Mouse (Mus musculus) embryonic facial prominence, embryonic 10.5 days (tissue): ENCODE data around the gene Hipk3. TPM values are rescaled to one million over a fixed set of nuclear protein-coding genes. Genes with fewer than 3 reads are reported as not detected.

ENCODE experiments used
- DNase-seq: peaks from one replicate; pipeline ENCODE4 v3.0.0-alpha.2; 2017; ENCODE audit warnings: low spot score
- H3K27ac ChIP-seq: fragments of 300-500 bp; sonication (generic); replicated peaks from 2 replicates; pipeline ENCODE4 v1.5.1; 2016; ENCODE audit warnings: mild to moderate bottlenecking
- H3K27me3 ChIP-seq: fragments of 300-500 bp; sonication (generic); replicated peaks from 2 replicates; pipeline ENCODE4 v1.6.1; 2016; ENCODE audit warnings: low read depth, mild to moderate bottlenecking; ENCODE audit not compliant: poor library complexity, severe bottlenecking
- H3K36me3 ChIP-seq: fragments of 300-500 bp; sonication (generic); replicated peaks from 2 replicates; pipeline ENCODE4 v1.6.1; 2016; ENCODE audit warnings: mild to moderate bottlenecking, moderate library complexity
- H3K4me1 ChIP-seq: fragments of 300-500 bp; sonication (generic); 2 replicates; pipeline ENCODE4 v1.6.1; 2016
- H3K4me3 ChIP-seq: fragments of 300-500 bp; sonication (generic); 2 replicates; pipeline ENCODE4 v1.5.1; 2016; ENCODE audit warnings: mild to moderate bottlenecking, moderate library complexity
- H3K9me3 ChIP-seq: fragments of 300-500 bp; sonication (generic); 2 replicates; pipeline ENCODE4 v1.6.1; 2016; ENCODE audit warnings: mild to moderate bottlenecking
- WGBS: fragments of 180-500 bp; shearing (Covaris S2); methylation state at CpG from one replicate; pipeline ENCODE4 v1.1.7; 2016; 5-methylcytosine and 5-hydroxymethylcytosine counted together
- polyA plus RNA-seq: library from polyadenylated mRNA; unstranded; fragments of >200 nt; fragmentation: Nextera tagmentation; extraction: Ambion mirVana; gene quantifications from 2 replicates; pipeline ENCODE4 v1.2.1, GENCODE M21; 2016

Gene Hipk3
- polyA plus RNA-seq, 1 experiment from 2014 or later, result 10.6 TPM

- H3K4me1 ChIP-seq, result no peaks in the 10 kb centered on the region
- H3K36me3 ChIP-seq, result peaks cover 58% of the 10 kb centered on the region
- DNase-seq, result no peak
- H3K27me3 ChIP-seq, result no peaks in the 10 kb centered on the region
- H3K27ac ChIP-seq, result no peak overlapping the region
- no peaks in the 10 kb centered on the region for H3K9me3 ChIP-seq
- 93% methylated on average over 6 of the region's 6 CpGs for WGBS
- H3K4me3 ChIP-seq, result no peak overlapping the region
These were observed 63.2 kb downstream of the Hipk3 start for GRCm38 (mm10) chr2:104431067-104431466.

DNA sequence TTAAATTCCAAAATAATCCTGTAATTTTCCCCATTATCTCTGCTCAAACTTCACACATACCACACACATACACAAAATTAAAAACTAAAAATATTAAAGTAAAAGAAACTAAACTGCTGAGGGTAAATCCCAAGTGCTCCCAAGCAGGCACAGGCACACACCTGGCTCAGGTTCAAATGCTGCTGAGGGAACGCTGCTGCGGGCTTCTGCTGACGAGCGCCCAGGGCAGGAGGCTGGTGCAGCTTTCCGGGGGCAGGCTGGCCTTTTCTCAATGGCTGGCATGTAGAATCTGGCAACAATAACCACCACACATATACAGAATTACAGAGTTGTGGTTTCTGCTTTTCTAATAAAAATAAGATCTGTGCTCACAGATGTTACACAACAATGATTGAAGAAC is 63.7 kb downstream of the Hipk3 start:
- 94% methylated on average over 5 of the region's 5 CpGs for WGBS
- H3K9me3 ChIP-seq, result no peaks in the 10 kb centered on the region

DNA sequence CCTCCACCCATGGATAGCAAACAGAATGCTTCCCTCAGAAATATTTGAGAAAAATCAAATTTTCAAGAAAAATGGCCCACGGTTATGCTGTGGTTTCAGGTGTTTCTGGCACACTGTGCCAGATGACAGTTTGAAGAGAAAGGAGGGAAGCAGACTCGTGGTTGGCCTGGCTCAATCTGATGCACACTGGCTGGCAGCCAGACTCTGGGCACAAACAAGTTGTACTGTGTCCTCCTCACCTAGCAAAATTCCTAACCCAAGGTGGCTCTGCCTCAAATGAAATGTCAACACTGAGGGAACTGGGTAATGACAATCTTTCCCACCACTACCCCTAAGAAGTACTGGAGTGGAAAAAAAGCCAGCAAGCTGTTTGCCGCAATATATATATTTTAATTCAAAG is 68.1 kb downstream of the Hipk3 start:
- H3K27ac ChIP-seq, result no peak overlapping the region
- DNase-seq, result no peak
- H3K4me3 ChIP-seq, result no peak overlapping the region
- no peaks in the 10 kb centered on the region for H3K4me1 ChIP-seq
- peaks cover 19% of the 10 kb centered on the region for H3K36me3 ChIP-seq
- H3K9me3 ChIP-seq, result no peaks in the 10 kb centered on the region
- 90% methylated on average over 3 of the region's 3 CpGs for whole genome bisulfite sequencing
- no peaks in the 10 kb centered on the region for H3K27me3 ChIP-seq

More for the DNA sequence above, 63.7 kb downstream of the Hipk3 start:
- no peaks in the 10 kb centered on the region for H3K4me1 ChIP-seq
- H3K4me3 ChIP-seq, result no peak overlapping the region
- no peaks in the 10 kb centered on the region for H3K27me3 ChIP-seq
- no peak for DNase-seq
- H3K27ac ChIP-seq, result no peak overlapping the region
- H3K36me3 ChIP-seq, result peaks cover 53% of the 10 kb centered on the region

DNA sequence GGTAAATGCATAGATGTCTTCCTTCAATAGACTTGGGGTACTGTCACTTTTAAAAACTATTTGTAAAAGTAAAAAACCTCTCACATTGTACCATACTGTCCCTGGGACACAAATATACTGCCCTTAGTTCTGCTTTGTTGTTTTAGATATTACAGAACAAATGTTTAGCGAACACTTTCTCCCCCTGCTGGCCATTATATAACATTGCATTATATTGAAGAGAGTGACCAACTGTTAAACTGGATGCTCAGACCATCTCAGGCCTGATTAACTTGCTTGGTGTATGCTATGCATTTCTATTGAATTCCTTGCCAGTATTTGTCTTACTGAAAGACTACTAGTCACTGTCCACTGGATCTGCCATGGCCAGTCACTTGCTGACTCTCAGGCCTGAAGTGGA is 72.0 kb downstream of the Hipk3 start:
- Histone ChIP-seq H3K4me3 (no peak overlapping the region), H3K9me3 (no peaks in the 10 kb centered on the region), H3K4me1 (no peaks in the 10 kb centered on the region), H3K27me3 (no peaks in the 10 kb centered on the region), H3K36me3 (no peaks in the 10 kb centered on the region), H3K27ac (no peak overlapping the region)
- DNase-seq, result no peak
- 7% methylated on average over 1 of the region's 1 CpGs for WGBS

DNA sequence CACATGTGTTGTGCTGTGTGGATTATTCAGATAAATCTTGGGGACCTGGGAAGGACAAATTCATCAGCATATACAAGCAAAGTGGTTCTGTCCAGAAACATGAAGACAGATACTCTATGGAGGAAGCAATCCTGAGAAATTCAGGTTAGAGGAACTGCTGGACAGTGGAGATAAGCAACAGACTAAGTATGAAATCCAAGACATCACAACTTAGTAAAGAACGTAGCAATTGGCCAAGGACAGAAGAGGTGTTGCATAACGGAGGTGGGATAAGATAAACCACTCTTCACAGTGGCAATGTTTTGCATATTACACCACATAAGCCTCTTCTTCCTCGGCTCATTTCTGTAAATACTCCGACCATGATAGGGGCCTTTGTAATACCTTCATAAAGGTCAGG is 73.4 kb downstream of the Hipk3 start:
- Histone ChIP-seq H3K27ac (no peak overlapping the region), H3K36me3 (no peaks in the 10 kb centered on the region), H3K4me3 (no peak overlapping the region), H3K4me1 (no peaks in the 10 kb centered on the region), H3K27me3 (no peaks in the 10 kb centered on the region), H3K9me3 (no peaks in the 10 kb centered on the region)
- no peak for DNase-seq
- WGBS, result 81% methylated on average over 4 of the region's 4 CpGs

DNA sequence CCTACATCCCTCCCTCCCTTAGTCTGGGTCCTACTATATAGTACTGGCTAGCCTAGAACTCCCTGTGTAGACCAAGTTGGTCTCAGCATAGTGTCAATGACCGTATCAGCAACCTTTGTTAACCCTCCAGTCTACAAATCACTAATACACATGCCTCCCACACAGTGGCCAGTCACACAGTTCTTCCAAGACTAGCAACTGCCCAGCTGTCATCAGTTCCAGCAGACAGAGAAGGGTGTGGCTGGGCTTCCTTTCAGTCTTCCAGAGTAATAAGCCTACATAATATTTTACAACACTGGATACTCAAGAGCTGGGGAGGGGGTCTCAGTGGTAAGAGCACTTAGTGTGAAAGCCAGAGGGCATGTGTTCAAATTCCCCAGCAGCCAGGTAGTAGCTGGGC is 74.2 kb downstream of the Hipk3 start:
- Histone ChIP-seq H3K36me3 (no peaks in the 10 kb centered on the region), H3K27me3 (no peaks in the 10 kb centered on the region; the same call in 1 of the 2 replicates), H3K27ac (no peak overlapping the region), H3K4me3 (no peak overlapping the region), H3K9me3 (no peaks in the 10 kb centered on the region), H3K4me1 (no peaks in the 10 kb centered on the region)
- DNase-seq, result no peak
- 81% methylated on average over 1 of the region's 1 CpGs for WGBS

GRCm38 (mm10) chr2:104419411-104419810 is 74.8 kb downstream of the Hipk3 start:
- H3K9me3 ChIP-seq, result no peaks in the 10 kb centered on the region
- WGBS, result 89% methylated on average over 2 of the region's 2 CpGs
- H3K36me3 ChIP-seq, result no peaks in the 10 kb centered on the region
- no peaks in the 10 kb centered on the region for H3K4me1 ChIP-seq
- no peak for DNase-seq
- H3K4me3 ChIP-seq, result no peak overlapping the region
- no peak overlapping the region for H3K27ac ChIP-seq
- peaks cover 2% of the 10 kb centered on the region; the same call in 1 of the 2 replicates for H3K27me3 ChIP-seq

DNA sequence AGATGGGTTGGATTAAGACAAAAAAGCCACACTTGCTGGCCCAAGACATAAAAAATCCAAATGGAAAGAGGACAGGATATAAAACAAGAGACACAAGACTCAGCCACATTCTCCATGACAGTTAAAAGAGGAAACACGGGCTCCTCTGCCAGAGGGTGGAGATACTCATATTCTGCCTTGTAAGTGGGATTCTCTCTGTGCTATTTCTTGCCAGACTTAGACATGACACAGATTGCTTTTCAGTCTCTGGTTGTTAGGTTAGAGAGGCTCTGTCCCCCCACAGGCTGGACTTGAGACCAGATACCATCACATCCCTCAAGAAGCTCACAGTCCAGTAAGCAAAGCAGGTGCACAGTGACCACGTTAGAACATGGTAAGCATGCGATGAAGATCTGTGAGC is 81.2 kb downstream of the Hipk3 start:
- Histone ChIP-seq H3K27ac (no peak overlapping the region), H3K9me3 (no peaks in the 10 kb centered on the region), H3K4me3 (no peak overlapping the region), H3K36me3 (no peaks in the 10 kb centered on the region), H3K27me3 (peaks cover 66% of the 10 kb centered on the region), H3K4me1 (peaks cover 14% of the 10 kb centered on the region)
- no peak for DNase-seq
- WGBS, result 88% methylated on average over 3 of the region's 3 CpGs

GRCm38 (mm10) chr2:104412496-104412895 is 81.8 kb downstream of the Hipk3 start:
- no peak for DNase-seq
- peaks cover 71% of the 10 kb centered on the region for H3K27me3 ChIP-seq
- no peaks in the 10 kb centered on the region for H3K36me3 ChIP-seq
- no peak overlapping the region for H3K27ac ChIP-seq
- peaks cover 14% of the 10 kb centered on the region for H3K4me1 ChIP-seq
- 36% methylated on average over 4 of the region's 4 CpGs for WGBS
- H3K4me3 ChIP-seq, result no peak overlapping the region
- H3K9me3 ChIP-seq, result no peaks in the 10 kb centered on the region

GRCm38 (mm10) chr2:104411806-104412205 is 82.4 kb downstream of the Hipk3 start:
- Histone ChIP-seq H3K4me1 (peaks cover 14% of the 10 kb centered on the region), H3K36me3 (no peaks in the 10 kb centered on the region), H3K4me3 (no peak overlapping the region), H3K27ac (no peak overlapping the region), H3K9me3 (no peaks in the 10 kb centered on the region), H3K27me3 (peaks cover 78% of the 10 kb centered on the region)
- DNase-seq, result no peak
- WGBS, result 87% methylated on average over 7 of the region's 7 CpGs

- Histone ChIP-seq H3K36me3 (no peaks in the 10 kb centered on the region), H3K27ac (peak within 1 kb of the TSS; percentile 84), H3K4me1 (peaks cover 14% of the 10 kb centered on the region), H3K27me3 (peaks cover 85% of the 10 kb centered on the region), H3K9me3 (no peaks in the 10 kb centered on the region), H3K4me3 (peak within 1 kb of the TSS; percentile 71)
- WGBS, result 63% methylated on average over 4 of the region's 4 CpGs
- no peak for DNase-seq
These were observed 83.2 kb downstream of the Hipk3 start, which contains the start of gene D430041D05Rik for GRCm38 (mm10) chr2:104410963-104411545. Gene D430041D05Rik (minus strand): TSS chr2:104411013.

GRCm38 (mm10) chr2:104409851-104410821 is 84.1 kb downstream of the Hipk3 start:
- no peaks in the 10 kb centered on the region for H3K36me3 ChIP-seq
- peaks cover 93% of the 10 kb centered on the region for H3K27me3 ChIP-seq
- peak; percentile 74 for DNase-seq
- H3K27ac ChIP-seq, result peak overlapping the region; percentile 84
- peaks cover 14% of the 10 kb centered on the region for H3K4me1 ChIP-seq
- H3K4me3 ChIP-seq, result peak overlapping the region; percentile 71
- H3K9me3 ChIP-seq, result no peaks in the 10 kb centered on the region
- under 1% methylated on average over 111 of the region's 111 CpGs for whole genome bisulfite sequencing

- no peak for DNase-seq
- peaks cover 81% of the 10 kb centered on the region for H3K27me3 ChIP-seq
- H3K4me1 ChIP-seq, result peaks cover 14% of the 10 kb centered on the region
- H3K27ac ChIP-seq, result no peak overlapping the region
- no peaks in the 10 kb centered on the region for H3K36me3 ChIP-seq
- no peak overlapping the region for H3K4me3 ChIP-seq
- no peaks in the 10 kb centered on the region for H3K9me3 ChIP-seq
- 77% methylated on average over 7 of the region's 7 CpGs for WGBS
These were observed 85.9 kb downstream of the Hipk3 start for GRCm38 (mm10) chr2:104408351-104408750.
